Mouse (Mus musculus) spleen, postnatal 0 days (tissue): ENCODE data around the gene Wsb1. TPM values are rescaled to one million over a fixed set of nuclear protein-coding genes. Genes with fewer than 3 reads are reported as not detected.

ENCODE experiments used
- polyA plus RNA-seq: library from polyadenylated mRNA; unstranded; fragments of >200 nt; fragmentation: Nextera tagmentation; extraction: Ambion mirVana; gene quantifications from 2 replicates; pipeline ENCODE4 v1.2.1, GENCODE M21; 2015

Gene Wsb1
- 65.1 and 80.9 TPM in 2 replicates for polyA plus RNA-seq

GRCm38 (mm10) chr11:79254391-79255098, at the start of gene Wsb1:
Wsb1 (minus strand) TSS chr11:79254671.

GRCm38 (mm10) chr11:79296856-79297491, 42.5 kb upstream of the Wsb1 start, which contains the start of gene Gm9964:
Gm9964 (minus strand) TSS chr11:79296906.

Other genes with a start within 250 kb of the Wsb1 start
- 2.5 and 2.8 TPM in 2 replicates for gene Ksr1, start 108.3 kb downstream of the Wsb1 start, polyA plus RNA-seq
- gene Gm9964, start 42.2 kb upstream of the Wsb1 start, polyA plus RNA-seq = not detected in 2 replicates
- 4.6 and 5.2 TPM in 2 replicates for gene Nf1, start 85.0 kb upstream of the Wsb1 start, polyA plus RNA-seq
- gene Omg, start 249.4 kb upstream of the Wsb1 start, polyA plus RNA-seq = 0.12 and 0.22 TPM in 2 replicates